Mouse (Mus musculus) kidney, adult 2 months (tissue): ENCODE measurements at regions not wholly inside any gene's neighbourhood (a gene's known extent, or its start where the extent isn't known, plus 50 kb on each side); places are given as distances from the start of the nearest gene placed in this dataset.

Experiments
- CTCF ChIP-seq: fragments of 200-500 bp; conservative IDR thresholded peaks from 2 replicates; pipeline ENCODE4 v1.5.1; 2011; ENCODE audit warnings: low read depth, mild to moderate bottlenecking, control low read depth, low read length, moderate library complexity, mixed read lengths; ENCODE audit not compliant: insufficient read depth, insufficient read length
- POLR2A ChIP-seq: fragments of 200-500 bp; IDR thresholded peaks from one replicate; pipeline ENCODE4 v1.6.1; 2011; ENCODE audit warnings: low read depth, low read length, control low read depth

DNA sequence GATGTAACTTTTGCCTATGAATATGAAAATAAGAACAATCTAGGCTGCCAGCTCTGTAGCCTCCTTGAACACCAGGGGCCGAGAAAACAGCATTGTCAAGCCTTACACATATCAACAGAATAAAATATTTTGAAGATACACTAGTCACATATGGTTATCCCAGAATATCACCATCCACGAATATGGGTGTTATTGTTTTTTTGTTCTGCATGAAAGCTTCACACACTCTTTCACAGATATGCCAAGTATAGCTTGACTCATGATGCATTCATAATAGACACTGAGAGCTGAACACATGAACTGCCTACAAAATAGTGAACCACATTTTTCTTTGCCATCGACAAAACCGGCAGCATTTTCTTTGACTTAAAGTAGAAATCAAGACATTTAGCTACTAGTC, 106.9 kb upstream of the Atxn1 start:
- TF ChIP-seq CTCF (no peak), POLR2A (no peak)
